Mouse (Mus musculus) hindbrain, postnatal 0 days (tissue): ENCODE measurements at regions not wholly inside any gene's neighbourhood (a gene's known extent, or its start where the extent isn't known, plus 50 kb on each side); places are given as distances from the start of the nearest gene placed in this dataset.

Experiments used
- ATAC-seq: fragments of 200-750 bp; cut with Nextera tagmentation; 2 replicates; pipeline ENCODE4 v1.8.0; 2017; ENCODE audit warnings: mild to moderate bottlenecking, moderate TSS enrichment, moderate library complexity
- DNase-seq: peaks from one replicate; pipeline ENCODE4 v3.0.0-alpha.2; 2015; ENCODE audit warnings: low spot score
- H3K27ac ChIP-seq: fragments of 300-500 bp; sonication (generic); 2 replicates; pipeline ENCODE4 v1.5.1; 2014; ENCODE audit warnings: mild to moderate bottlenecking
- H3K27me3 ChIP-seq: fragments of 300-500 bp; sonication (generic); 2 replicates; pipeline ENCODE4 v1.6.1; 2014; ENCODE audit warnings: low read length, mixed read lengths; ENCODE audit not compliant: insufficient read depth
- H3K36me3 ChIP-seq: fragments of 300-500 bp; sonication (generic); 2 replicates; pipeline ENCODE4 v1.6.1; 2014; ENCODE audit warnings: low read length, mixed read lengths; ENCODE audit not compliant: insufficient read depth
- H3K4me1 ChIP-seq: fragments of 300-500 bp; sonication (generic); 2 replicates; pipeline ENCODE4 v1.6.1; 2014; ENCODE audit warnings: antibody characterized with exemption, low read length, mixed read lengths; ENCODE audit not compliant: insufficient read depth
- H3K4me2 ChIP-seq: fragments of 300-500 bp; sonication (generic); 2 replicates; pipeline ENCODE4 v1.6.1; 2014; ENCODE audit warnings: low read depth, mild to moderate bottlenecking, low read length, moderate library complexity, mixed read lengths
- H3K4me3 ChIP-seq: fragments of 300-500 bp; sonication (generic); 2 replicates; pipeline ENCODE4 v1.5.1; 2014; ENCODE audit warnings: low read length
- H3K9ac ChIP-seq: fragments of 300-500 bp; sonication (generic); replicated peaks from 2 replicates; pipeline ENCODE4 v1.6.1; 2014; ENCODE audit warnings: mild to moderate bottlenecking, low read length, moderate library complexity, mixed read lengths
- H3K9me3 ChIP-seq: fragments of 300-500 bp; sonication (generic); 2 replicates; pipeline ENCODE4 v1.6.1; 2016; ENCODE audit warnings: low read length, mixed read lengths
- CTCF ChIP-seq: IDR thresholded peaks from 2 replicates; pipeline ENCODE4 v1.5.1; 2016; ENCODE audit warnings: antibody characterized with exemption, control low read depth, low read depth
- WGBS: fragments of 180-500 bp; shearing (Covaris S2); extraction: QIAGEN DNeasy Blood & Tissue Kit; methylation state at CpG from one replicate; pipeline ENCODE4 v1.1.7; 2014; 5-methylcytosine and 5-hydroxymethylcytosine counted together

DNA sequence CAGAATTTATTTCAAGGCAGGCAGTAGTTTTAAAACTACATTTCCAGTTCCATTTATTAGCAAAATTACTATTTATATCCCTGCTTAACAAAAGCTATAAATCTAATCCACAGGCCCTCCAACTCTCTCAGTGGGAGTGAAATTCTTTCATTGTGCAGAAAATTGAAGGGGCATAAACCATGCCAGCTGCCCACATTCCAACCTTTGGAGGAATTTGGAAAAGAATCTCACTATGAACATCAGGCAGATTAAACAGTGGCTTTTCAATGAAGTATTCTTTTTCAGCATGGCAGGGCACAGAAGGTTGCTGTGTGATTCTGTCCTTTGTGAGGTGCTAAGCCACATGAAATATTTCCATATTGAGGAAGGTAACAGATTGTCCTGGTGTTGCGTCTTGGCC is 3408.8 kb upstream of the Gm6569 start:
- Histone ChIP-seq H3K27me3 (no peaks in the 10 kb centered on the region), H3K27ac (no peak overlapping the region), H3K4me2 (no peak overlapping the region), H3K4me3 (no peak overlapping the region), H3K36me3 (no peaks in the 10 kb centered on the region), H3K9me3 (no peaks in the 10 kb centered on the region), H3K4me1 (no peaks in the 10 kb centered on the region), H3K9ac (no peak overlapping the region)
- WGBS = 45% methylated on average over 1 of the region's 1 CpGs
- DNase-seq (peak; percentile 12), ATAC-seq (no peak)
- TF ChIP-seq CTCF = no peak
